Mouse (Mus musculus): Measurements from ENCODE around the gene Micu1.

The Micu1 gene

GRCm38 (mm10) chr10:59907080-59907609 lies 204.9 kb downstream of the Micu1 start:
- DNase-seq (ENCODE audit: low spot score): peak; percentile 38

- peak; percentile 50 for DNase-seq (ENCODE audit: low spot score)
These were observed 205.5 kb downstream of the Micu1 start for GRCm38 (mm10) chr10:59907695-59908299.

GRCm38 (mm10) chr10:59908776-59909315 lies 206.6 kb downstream of the Micu1 start:
- DNase-seq (ENCODE audit: low spot score): no peak

GRCm38 (mm10) chr10:59909357-59909847 lies 207.1 kb downstream of the Micu1 start:
- DNase-seq (ENCODE audit: low spot score): peak; percentile 74

- no peak for DNase-seq (ENCODE audit: low spot score)
These were observed 208.8 kb downstream of the Micu1 start for GRCm38 (mm10) chr10:59911091-59911490.

GRCm38 (mm10) chr10:59911561-59912198 lies 209.4 kb downstream of the Micu1 start:
- DNase-seq (ENCODE audit: low spot score): no peak
